Mouse (Mus musculus): ENCODE measurements around the gene C2cd4b. TPM values are rescaled to one million over a fixed set of nuclear protein-coding genes. Genes with fewer than 3 reads are reported as not detected.

C2cd4b gene
- polyA plus RNA-seq (2012; ENCODE audit: insufficient read depth, insufficient read length, low replicate concordance, missing spikeins), result not detected in 2 replicates

DNA sequence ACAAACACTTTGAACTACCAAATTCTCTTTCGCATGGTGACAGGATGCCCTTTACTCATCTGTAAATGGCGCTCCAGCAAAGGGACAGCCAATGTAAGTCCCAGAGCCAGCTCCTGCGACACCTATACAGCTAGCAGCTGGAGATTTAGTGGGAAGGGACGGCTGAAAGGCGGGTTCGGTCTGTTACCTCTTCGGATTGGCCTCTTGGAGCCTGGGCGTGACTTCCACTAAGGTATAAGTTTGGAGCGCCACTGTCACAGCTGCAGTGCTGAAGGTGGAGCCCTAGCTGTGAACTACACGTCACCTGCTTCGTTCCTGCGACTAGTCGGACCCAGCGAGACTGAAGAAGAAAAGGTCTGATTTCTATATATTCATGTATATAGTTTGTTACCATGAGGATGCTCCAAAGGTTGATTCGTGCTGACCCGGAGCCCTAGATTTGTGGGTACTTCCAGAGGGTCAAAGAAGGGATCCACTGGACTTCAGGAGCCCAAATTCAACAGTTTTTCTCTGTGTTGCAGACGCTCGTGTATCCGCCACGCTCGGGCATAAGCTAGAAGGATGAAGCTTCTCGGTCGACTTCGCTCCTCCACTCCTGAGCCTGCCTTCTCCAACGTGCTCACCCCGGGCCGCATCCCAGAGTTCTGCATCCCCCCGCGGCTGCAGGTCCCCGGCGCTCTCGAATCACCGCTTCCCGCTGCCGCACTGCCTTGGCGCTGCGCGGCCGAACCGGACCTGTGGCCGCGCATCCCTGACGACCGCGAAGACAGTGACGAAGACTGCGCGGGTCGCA is at the start of gene C2cd4b:
TSS of gene C2cd4b (plus strand) at position 275 of the 793 bp plus-strand sequence.
- WGBS, result 1% methylated on average over 49 of the region's 49 CpGs

DNA sequence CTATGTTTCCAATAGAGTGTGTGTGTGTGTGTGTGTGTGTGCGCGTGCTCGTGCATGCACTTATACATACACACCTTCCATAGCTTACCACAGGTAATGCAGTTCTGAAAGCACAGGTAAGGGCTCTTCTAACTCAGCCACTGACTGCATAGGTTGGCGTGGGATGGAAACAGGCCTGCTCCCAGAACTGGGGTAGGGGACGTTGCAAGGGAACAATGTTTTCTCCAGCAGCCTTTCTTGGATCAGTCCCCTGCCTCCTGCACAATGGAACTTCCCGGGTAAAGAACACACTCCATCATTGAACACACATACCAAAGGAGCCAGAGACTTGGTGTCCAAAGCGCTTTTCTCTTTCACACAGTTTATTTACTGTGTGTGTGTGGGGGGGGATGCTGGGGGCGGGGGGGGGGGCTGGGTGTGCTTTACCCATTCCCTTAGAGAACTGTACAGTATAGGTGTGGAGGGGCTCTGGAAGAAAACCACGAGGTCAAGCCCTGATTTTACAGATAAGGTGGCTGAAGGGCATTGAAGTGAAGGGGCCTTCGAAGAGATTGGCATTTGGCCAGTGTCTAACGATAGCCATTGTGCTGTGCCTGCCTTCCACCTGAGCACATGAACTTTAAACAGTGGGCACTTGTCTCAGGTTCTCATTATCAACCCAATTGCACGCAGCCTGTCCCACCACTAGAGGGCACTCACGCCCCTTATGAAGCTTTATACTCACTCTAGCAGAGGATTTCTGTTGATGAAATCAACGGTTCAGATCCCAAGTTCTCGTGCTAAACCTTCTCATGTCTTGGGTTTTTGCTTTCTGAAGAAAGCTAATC is 48.0 kb upstream of the C2cd4b start:
- TF ChIP-seq POLR2A (IDR thresholded peaks at IDR 0.05; ENCODE audit: insufficient read depth, low read depth, low read length) (no peak), CTCF (IDR thresholded peaks at IDR 0.05; ENCODE audit: insufficient read depth, low read depth, low read length) (0 out of 2 replicates have a peak, but pooled peaks have one; percentile 21)
- WGBS, result 35% methylated on average over 15 of the region's 15 CpGs
- Histone ChIP-seq H3K27ac (ENCODE audit: insufficient read depth, low read depth, low read length) (no peak overlapping the region), H3K4me1 (ENCODE audit: control insufficient read depth, insufficient read depth, low read length) (no peaks in the 10 kb centered on the region), H3K4me3 (ENCODE audit: insufficient read depth, low read depth, low read length) (no peak overlapping the region)

More for the DNA sequence above, at the start of gene C2cd4b:
- H3K4me1 ChIP-seq (ENCODE audit: control insufficient read depth, insufficient read depth, low read length), result peaks cover 10% of the 10 kb centered on the region
- no peak for TF ChIP-seq POLR2A (IDR thresholded peaks at IDR 0.05; ENCODE audit: insufficient read depth, low read depth, low read length)
- no peak for TF ChIP-seq CTCF (IDR thresholded peaks at IDR 0.05; ENCODE audit: insufficient read depth, low read depth, low read length)
- H3K27ac ChIP-seq (ENCODE audit: insufficient read depth, low read depth, low read length), result peak within 1 kb of the TSS; percentile 90
- peak within 1 kb of the TSS; percentile 89 for H3K4me3 ChIP-seq (ENCODE audit: insufficient read depth, low read depth, low read length)

DNA sequence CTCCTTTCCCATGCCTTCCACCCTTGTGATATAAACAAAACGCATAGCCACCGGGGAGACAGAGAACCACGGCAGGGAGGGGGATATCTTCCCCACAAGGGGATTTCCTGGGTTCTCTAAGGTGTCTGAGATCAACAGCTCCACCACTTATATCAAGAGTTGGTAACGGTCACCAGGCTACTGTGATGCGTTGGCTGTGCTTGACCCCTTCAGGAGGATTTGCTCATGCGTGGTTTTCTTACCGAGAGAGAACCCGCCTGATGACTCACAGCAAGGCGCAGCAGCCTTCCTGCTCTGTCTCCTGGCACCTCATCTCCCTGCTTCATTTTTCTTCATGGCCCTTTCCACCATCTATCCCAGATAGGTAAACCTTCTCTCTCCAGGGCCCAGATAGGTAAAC is 47.1 kb upstream of the C2cd4b start:
- Histone ChIP-seq H3K4me1 (ENCODE audit: control insufficient read depth, insufficient read depth, low read length) (no peaks in the 10 kb centered on the region), H3K4me3 (ENCODE audit: insufficient read depth, low read depth, low read length) (no peak overlapping the region), H3K27ac (ENCODE audit: insufficient read depth, low read depth, low read length) (no peak overlapping the region)
- 78% methylated on average over 9 of the region's 9 CpGs for WGBS
- no peak for TF ChIP-seq CTCF (IDR thresholded peaks at IDR 0.05; ENCODE audit: insufficient read depth, low read depth, low read length)
- TF ChIP-seq POLR2A (IDR thresholded peaks at IDR 0.05; ENCODE audit: insufficient read depth, low read depth, low read length), result no peak

DNA sequence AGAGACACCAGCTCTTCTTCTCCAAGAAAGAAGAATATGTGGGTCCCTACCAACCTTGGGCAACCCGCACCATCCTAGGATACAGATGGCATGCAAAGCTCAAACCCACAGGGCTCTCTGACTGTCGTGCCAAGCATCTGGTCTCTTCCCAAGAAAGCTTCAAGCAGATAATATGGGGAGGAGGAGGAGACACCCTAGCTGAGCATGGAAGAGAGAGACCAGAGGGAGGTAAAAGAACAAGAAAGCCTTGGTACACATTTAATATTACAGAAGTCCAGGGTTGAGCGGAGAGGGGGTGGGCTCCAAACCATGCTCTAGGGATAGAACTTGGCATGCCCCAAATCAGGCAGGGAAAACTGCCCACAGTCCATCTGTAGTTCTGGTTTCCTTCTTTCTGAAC is 42.2 kb upstream of the C2cd4b start:
- WGBS, result 90% methylated on average over 3 of the region's 3 CpGs
- no peaks in the 10 kb centered on the region for H3K4me1 ChIP-seq (ENCODE audit: control insufficient read depth, insufficient read depth, low read length)
- no peak overlapping the region for H3K27ac ChIP-seq (ENCODE audit: insufficient read depth, low read depth, low read length)
- no peak for TF ChIP-seq POLR2A (IDR thresholded peaks at IDR 0.05; ENCODE audit: insufficient read depth, low read depth, low read length)
- TF ChIP-seq CTCF (IDR thresholded peaks at IDR 0.05; ENCODE audit: insufficient read depth, low read depth, low read length), result no peak
- H3K4me3 ChIP-seq (ENCODE audit: insufficient read depth, low read depth, low read length), result no peak overlapping the region

DNA sequence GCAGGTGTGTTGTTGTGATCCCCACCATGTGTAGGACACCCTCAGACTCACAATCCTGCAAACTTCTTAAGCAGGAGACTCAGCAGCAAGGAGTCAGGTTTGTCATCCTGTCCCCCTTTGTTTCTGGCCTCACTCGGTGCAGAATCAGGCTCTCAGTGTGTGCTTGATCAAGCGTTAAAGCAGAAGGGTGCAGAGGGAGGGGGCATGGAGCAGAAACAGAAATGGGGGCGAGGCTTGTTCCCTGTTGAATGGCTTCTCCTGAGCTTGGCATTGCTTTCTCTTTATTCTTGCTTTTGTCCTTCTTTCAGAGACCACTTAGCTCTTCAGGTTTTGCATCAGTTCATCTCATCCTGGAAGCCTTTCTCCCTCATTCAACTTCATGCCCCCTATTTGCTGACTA is 40.6 kb upstream of the C2cd4b start:
- TF ChIP-seq CTCF (IDR thresholded peaks at IDR 0.05; ENCODE audit: insufficient read depth, low read depth, low read length) (no peak), POLR2A (IDR thresholded peaks at IDR 0.05; ENCODE audit: insufficient read depth, low read depth, low read length) (no peak)
- Histone ChIP-seq H3K4me1 (ENCODE audit: control insufficient read depth, insufficient read depth, low read length) (peaks cover 2% of the 10 kb centered on the region; the same call in 1 of the 2 replicates), H3K27ac (ENCODE audit: insufficient read depth, low read depth, low read length) (no peak overlapping the region), H3K4me3 (ENCODE audit: insufficient read depth, low read depth, low read length) (no peak overlapping the region)
- 33% methylated on average over 3 of the region's 3 CpGs for WGBS

DNA sequence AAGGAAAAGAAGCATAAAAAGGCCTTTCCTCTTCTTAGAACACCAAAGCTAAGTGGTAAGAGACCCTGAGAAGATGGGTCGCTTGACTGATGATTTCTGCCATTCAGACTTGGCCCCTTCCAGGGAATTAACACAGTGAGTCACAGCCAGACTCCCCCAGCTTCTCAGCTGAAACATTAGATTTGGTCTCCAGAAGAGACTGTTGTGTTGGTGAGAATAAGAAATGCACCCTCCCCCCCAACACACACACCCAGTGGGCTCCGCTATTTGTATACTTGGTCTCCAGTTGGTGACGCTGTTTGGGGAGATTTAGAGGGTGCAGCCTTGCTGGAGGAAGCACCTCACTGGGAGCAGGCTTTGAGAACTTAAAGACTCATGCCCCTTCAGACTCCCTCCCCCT is 39.1 kb upstream of the C2cd4b start:
- H3K4me3 ChIP-seq (ENCODE audit: insufficient read depth, low read depth, low read length), result no peak overlapping the region
- H3K4me1 ChIP-seq (ENCODE audit: control insufficient read depth, insufficient read depth, low read length), result peaks cover 2% of the 10 kb centered on the region; the same call in 1 of the 2 replicates
- TF ChIP-seq POLR2A (IDR thresholded peaks at IDR 0.05; ENCODE audit: insufficient read depth, low read depth, low read length), result no peak
- no peak for TF ChIP-seq CTCF (IDR thresholded peaks at IDR 0.05; ENCODE audit: insufficient read depth, low read depth, low read length)
- no peak overlapping the region for H3K27ac ChIP-seq (ENCODE audit: insufficient read depth, low read depth, low read length)
- 51% methylated on average over 3 of the region's 3 CpGs for WGBS

DNA sequence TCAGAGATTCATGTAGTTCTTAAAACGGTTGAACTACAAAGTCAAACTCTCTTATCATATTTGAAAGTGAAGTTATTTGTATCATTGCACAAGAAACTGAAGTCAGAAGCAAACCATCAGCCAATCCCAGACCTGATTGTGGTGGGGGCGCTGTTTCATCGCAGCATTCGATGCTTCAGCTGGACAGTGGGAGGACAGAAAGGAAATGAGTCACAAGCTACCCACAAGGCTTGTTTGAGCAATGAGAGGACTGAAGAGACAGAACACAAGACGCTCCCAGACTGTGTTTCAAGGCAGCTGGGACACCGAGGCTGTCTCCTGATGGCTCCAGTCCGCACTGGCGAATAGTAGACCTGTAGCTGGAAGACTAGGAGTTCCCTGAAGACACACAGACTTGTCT is 36.9 kb upstream of the C2cd4b start:
- no peak overlapping the region for H3K27ac ChIP-seq (ENCODE audit: insufficient read depth, low read depth, low read length)
- TF ChIP-seq POLR2A (IDR thresholded peaks at IDR 0.05; ENCODE audit: insufficient read depth, low read depth, low read length) (no peak), CTCF (IDR thresholded peaks at IDR 0.05; ENCODE audit: insufficient read depth, low read depth, low read length) (no peak)
- WGBS, result 76% methylated on average over 8 of the region's 8 CpGs

DNA sequence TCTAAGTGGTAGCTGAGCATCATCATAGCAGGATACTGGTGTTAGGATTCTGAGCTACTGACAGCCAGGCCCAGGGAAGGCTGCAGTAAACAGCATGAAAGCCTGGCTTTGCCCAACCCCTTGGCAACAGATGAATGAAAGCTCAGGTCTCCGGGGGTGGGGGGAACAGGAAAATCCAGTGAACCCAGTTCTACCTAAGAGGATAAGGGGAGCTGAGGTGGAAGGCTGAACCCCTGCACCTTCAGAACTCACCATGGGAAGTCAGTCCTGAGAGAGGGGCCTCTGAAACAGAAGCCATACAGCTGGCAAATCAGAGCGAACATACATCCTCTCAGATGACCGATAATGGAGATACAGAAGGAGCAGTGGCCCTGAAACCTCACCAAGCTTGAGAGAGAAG is 34.0 kb upstream of the C2cd4b start:
- Histone ChIP-seq H3K4me3 (ENCODE audit: insufficient read depth, low read depth, low read length) (no peak overlapping the region), H3K27ac (ENCODE audit: insufficient read depth, low read depth, low read length) (no peak overlapping the region), H3K4me1 (ENCODE audit: control insufficient read depth, insufficient read depth, low read length) (peaks cover 2% of the 10 kb centered on the region; the same call in 1 of the 2 replicates)
- 67% methylated on average over 3 of the region's 3 CpGs for WGBS
- TF ChIP-seq POLR2A (IDR thresholded peaks at IDR 0.05; ENCODE audit: insufficient read depth, low read depth, low read length) (no peak), CTCF (IDR thresholded peaks at IDR 0.05; ENCODE audit: insufficient read depth, low read depth, low read length) (no peak)

More for the DNA sequence above, 36.9 kb upstream of the C2cd4b start:
- Histone ChIP-seq H3K4me3 (ENCODE audit: insufficient read depth, low read depth, low read length) (no peak overlapping the region), H3K4me1 (ENCODE audit: control insufficient read depth, insufficient read depth, low read length) (peaks cover 2% of the 10 kb centered on the region; the same call in 1 of the 2 replicates)

DNA sequence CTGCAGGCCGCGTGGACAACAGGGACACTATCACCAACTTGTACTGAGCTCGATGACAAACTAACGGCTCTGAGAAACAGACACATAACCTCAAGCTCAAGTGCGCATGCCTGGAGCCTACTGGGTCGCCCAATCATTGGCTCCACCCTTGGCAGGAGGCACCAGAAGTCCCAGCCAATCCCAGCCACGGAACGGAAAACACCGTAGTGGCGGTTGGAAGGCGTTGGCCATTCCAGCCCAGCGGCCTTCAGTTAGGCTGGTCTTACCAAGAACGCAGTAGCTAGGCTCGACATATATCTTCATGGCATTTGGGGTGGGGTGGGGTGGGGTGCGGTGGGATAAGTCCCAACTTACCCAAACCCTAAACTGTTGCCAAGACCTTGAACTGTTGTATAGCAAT is 25.5 kb upstream of the C2cd4b start:
- H3K27ac ChIP-seq (ENCODE audit: insufficient read depth, low read depth, low read length), result no peak overlapping the region

More for the DNA sequence above, 25.5 kb upstream of the C2cd4b start:
- 97% methylated on average over 15 of the region's 15 CpGs for WGBS
- Histone ChIP-seq H3K4me3 (ENCODE audit: insufficient read depth, low read depth, low read length) (no peak overlapping the region), H3K4me1 (ENCODE audit: control insufficient read depth, insufficient read depth, low read length) (no peaks in the 10 kb centered on the region)
- no peak for TF ChIP-seq POLR2A (IDR thresholded peaks at IDR 0.05; ENCODE audit: insufficient read depth, low read depth, low read length)
- TF ChIP-seq CTCF (IDR thresholded peaks at IDR 0.05; ENCODE audit: insufficient read depth, low read depth, low read length), result no peak
